Mouse (Mus musculus): ENCODE measurements around the gene Zfp423.

Zfp423 gene

DNA sequence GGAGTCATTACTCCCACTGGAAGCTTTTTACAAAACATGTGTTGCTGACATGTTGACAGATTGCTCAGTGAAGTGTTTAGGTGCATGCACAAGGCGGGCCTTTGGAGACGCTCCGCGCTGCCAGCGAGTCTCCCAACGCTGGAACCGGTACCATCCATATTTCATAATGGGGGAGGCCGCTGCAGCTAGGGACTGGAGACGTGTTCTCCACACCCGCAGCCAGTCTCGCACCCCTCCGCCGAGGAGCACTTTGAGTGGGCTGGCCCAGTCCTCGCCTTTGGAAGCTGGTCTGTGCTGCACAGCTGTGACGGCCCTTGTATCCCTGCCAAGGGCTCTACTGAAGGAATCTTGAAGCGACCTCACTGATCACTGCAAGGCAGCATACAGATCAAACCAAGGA, 122.5 kb downstream of the Zfp423 start:
- no peak for DNase-seq (ENCODE audit: low read depth, low spot score)

DNA sequence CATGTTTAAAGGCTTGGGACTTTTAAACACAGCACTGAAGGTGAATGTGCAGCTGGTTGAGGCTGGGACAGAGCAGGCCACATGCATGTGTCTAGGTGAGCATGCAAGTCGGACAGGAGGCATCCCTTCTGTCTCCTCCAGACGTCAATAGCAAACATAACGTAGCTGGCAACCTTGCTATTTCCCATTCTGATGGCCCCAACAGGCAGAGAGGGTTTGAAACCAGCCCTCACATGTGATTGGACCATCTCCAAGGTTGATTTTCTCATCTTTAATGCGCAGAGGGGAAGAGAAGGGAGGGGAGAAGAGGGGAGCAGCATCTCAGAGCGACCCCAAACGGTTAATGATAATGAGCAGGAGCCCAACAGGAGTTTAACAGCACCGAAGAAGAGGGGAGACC, 123.5 kb downstream of the Zfp423 start:
- no peak for DNase-seq (ENCODE audit: low read depth, low spot score)

DNA sequence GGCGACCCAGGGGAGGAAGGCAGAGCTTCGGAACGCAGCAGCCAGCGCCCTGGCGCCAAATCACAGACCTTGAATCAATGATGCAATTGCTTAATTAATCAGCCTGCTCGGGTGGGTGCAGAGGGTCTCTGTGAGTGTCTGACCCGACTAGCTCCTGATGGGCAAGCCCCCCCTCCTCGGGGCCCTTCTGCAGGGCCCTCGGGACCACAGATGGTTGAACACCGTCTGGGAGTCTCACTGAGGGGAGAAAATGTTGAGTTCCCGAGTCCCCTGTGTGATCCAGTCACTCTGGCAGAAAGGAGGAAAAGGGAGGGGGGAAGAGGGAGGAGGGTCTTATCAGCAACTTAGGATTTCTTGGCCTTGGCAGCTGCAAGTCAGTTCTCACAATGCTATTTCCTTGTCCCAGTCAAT, 124.0 kb downstream of the Zfp423 start:
- no peak for DNase-seq (ENCODE audit: low read depth, low spot score)

DNA sequence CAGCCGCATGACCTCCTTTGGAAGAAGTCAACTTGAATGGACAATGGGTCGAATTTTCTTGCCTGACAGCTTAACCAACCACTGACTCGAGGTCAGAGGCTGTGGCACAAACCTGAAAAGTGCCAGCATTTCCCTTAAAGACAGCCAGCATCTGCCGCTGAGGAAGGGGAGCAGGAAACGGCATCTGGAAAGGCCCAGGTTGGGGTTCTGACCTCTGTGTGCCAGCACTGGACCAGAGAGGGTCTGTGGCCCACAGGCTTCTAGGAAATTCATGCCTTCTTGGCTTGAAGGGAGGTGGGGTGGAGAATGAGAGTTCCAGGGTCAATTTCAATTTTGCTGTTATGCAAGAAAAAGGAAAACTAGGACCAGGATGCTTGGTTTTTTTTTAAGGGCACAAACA, 124.7 kb downstream of the Zfp423 start:
- DNase-seq (ENCODE audit: low read depth, low spot score), result no peak

DNA sequence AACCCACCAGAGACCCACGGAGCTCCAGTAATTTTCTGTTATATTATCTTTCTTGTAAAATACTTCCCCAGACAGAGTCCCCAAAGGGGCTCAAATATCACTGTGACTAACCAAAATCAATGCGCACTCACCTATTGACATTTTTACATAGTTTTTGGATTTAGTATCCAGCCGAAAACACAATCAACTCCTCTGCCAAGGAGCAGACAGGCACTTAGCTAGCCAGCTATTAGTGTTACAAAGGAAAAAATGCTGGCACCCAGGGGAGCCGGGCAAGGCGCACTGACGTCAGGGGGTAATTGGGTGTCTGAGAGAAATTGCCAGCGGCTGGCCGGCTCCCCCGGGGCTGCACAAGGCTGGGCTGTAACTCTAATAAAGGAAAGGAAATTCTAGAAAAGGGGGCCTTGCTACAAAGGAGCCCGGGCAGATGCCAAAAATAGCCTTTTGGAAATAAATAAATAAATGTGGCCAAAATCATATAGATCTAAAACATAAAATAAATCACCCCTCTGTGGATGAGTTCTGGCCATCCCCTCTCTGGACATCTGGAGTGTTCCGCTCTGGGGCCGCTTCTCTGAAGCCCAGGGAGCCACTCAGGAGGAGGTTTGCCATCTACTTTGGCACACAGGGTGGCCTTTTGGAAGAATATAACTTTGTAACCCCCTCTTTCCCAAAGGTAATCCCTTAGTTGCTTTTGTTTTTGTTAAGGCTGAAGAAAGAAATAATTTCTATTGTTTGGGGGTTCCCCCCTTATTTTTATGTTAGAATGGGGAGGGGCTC, 125.4 kb downstream of the Zfp423 start:
- DNase-seq (ENCODE audit: low read depth, low spot score), result no peak

DNA sequence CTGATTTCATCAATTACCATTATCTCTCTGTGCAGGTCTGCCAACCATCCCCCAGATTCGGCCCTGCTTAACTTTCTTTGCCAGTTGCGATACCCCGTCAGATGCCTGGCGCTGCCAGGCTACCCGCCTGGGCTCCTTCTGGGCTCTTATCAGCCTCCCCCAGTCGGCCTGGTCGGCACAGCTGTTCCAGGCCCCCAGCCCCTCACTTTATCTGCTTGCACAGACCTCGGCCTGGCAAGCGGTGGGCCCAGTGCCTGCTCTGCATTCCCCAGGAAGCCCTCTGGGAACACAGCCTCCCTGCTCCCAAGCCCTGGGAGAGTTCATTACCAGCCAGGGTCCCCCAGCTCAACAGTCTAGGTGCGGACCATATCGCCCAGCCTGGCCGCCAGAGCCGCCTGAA, 126.1 kb downstream of the Zfp423 start:
- DNase-seq (ENCODE audit: low read depth, low spot score), result no peak

DNA sequence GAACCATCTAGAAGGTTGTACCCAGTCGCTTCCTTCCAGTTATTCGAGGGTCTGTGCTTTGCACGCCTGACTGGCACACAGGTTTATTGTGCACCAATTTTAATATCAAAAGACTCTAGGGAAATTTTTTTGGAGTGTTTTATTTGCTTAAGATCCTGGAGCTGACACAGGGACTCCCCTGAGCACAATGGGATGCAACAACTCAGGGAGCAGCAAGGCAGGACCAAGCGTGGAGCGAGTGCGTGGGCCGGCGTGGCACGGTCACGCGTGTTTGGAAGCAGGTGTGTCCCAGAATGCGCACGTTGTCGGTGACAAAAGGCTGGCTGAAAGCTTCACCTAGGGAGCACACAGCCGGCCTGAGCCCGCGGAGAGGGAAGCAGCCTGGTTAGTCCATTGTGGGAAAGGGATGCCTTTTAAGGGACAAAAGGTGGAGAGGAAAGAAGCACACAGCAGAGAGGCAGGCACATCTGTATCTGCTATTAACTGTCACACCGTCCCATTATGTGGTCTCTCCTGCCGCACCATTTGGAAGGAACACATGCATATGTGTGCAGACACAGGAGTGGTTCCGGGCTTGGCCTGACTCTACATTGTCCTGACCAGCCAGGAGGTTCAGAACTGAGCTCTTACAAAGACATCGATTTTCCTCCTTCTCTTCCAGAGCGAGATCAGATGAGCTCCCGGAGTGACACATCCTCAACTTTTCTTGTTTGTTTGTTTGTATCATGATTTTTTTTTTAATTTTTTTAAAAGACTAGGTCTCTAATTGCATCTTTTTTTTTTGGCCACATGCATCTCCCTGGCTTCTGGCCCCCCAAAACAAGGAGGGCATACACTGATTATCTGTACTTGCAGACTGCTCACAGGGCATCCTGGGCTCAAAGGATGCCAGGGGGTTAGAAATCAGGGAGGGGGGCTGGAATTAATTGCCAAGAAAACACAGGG, 126.7 kb downstream of the Zfp423 start:
- DNase-seq (ENCODE audit: low read depth, low spot score), result no peak

DNA sequence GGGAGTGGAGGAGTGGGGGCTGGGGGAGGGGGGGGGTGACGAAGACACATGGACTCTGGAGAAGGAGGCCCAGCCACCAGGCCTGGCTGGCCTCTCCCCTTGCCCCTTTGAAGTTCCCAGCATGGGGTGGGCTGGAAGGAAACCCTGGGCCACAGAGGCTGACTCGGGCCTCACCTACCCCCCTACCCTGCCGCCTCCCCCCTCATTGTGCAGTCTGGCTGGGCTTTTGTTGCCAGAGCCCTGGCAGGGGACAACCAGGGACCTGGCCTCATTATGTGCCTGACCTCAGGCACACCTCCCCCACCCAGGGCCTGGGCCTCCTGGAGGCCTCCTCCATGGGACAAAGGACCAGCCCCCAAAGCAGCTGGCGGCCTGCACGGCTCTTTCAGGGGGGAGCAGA, 127.8 kb downstream of the Zfp423 start:
- DNase-seq (ENCODE audit: low read depth, low spot score), result no peak

DNA sequence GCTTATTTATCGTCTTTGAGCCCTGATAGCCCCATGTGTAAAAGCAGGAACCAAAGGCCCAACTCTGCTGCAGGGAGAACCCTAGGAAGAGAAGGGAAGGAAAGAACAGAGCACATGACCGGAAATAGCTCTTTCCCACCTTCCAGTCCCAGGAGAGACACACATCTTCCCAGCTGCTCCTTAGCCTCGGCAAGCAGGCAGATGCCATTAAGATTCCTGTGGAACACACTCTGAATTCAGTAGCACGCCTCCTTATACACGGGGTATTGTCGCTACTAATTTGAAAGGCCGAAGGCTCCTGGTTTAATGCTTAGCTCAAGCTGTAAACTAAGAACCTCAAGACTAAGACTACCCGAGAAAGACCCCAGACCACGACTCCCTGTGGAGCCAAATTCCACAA, 128.3 kb downstream of the Zfp423 start:
- DNase-seq (ENCODE audit: low read depth, low spot score), result no peak

DNA sequence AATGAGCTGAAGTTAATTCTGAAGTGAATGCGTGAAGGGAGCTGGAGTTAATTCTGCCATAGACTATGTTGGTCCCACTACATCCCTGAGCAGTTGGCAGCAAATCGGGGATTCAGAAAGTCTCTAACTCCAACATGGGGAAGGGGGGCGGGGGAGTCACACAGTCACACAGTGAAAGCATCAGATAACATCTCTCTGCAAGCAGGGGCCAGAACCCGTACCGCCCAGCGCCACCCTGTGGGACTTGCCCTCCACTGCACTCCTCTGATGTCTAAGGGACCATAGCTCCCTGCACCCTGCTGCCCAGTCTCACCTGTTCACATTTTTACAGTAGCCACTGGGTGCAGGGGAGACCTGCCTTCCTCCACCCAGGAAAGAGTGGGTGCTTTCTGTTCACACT, 129.2 kb downstream of the Zfp423 start:
- no peak for DNase-seq (ENCODE audit: low read depth, low spot score)

DNA sequence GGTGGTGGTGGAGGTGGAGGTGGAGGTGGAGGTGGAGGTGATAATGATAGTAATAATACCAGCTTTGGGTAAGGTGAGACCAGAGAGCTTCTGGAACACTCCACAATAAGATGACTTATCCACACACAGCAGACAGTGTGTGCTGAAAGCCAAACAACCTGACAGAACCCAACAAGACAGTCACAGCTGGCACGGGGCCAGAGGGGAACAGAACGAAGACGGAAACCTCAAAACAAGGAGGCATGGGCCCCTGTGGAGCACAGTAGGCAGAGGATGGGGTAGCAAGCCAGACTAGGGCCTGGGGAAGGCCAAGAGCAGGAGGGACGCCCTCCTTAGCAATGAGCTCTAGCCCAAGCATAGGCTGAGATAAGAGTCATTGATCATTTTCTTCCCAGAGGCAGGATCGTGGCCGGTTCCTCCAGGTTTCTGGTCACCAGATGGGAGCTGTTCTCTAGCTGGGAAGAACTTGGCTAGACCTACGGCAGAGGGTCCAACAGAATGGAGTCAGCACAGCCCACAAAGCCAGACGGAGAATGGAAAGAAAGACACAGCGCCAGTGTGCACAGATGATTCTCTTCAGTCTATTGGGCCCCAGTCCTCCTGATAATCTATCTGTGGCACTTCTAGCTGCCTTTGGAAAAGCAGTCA, 133.3 kb downstream of the Zfp423 start:
- DNase-seq (ENCODE audit: low read depth, low spot score), result no peak

DNA sequence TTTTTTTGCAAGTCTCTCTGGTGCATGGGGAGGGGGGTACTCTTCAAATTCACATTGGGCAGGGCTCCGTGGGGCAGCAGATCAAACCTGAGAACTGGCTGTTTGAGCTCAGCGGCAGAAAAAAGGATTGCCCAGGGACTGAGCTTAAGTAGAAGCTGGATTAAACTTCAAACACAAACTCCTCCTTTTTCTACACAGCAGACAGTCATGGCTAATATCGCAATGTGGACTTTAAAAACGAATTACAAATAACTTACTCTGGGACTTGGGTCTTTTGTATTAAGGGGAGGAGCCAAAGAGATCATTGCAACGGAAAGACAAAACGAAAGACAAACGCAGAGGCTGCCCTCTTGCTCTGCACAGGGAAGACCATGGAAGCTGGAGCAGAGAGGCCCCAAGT, 136.2 kb downstream of the Zfp423 start:
- no peak for DNase-seq (ENCODE audit: low read depth, low spot score)

DNA sequence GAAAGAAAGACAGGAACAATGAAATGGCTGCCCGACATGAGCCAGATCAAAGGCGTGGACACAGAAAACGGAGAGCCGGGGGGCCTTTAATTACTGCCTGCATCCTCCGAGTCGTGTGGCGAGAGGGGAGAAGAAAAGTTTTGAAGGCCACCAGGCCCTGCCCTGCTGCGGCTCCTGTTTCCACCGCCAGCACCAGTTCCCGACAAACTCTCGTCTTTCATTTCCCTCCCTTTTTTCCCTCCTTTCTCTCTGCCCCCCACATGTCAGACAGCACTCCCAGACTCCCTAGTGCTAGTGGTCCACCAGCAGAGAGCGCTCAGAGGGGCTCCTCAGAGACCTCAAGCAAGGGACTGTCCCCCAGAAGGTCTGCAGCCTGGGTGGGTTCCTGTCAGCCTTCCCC, 136.7 kb downstream of the Zfp423 start:
- DNase-seq (ENCODE audit: low read depth, low spot score), result no peak

DNA sequence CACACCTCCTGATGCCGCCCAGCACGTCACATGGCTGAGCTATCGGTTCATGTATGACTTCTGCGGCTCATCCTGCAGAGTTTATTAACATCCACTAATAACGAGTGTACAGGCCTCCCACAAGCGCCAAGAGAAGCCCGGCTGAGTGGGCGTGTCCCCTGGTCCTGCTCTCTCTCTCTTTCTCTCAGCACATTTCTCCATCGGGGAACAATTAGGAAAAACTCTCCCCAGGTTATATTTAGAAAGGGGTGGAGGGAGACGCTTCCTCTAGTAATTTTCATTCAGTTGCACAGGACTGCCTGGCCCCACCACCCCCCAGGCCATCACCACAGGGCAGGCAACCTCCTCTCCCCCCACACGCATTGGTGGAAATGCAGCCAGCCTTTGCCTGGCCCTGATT, 137.2 kb downstream of the Zfp423 start:
- no peak for DNase-seq (ENCODE audit: low read depth, low spot score)

DNA sequence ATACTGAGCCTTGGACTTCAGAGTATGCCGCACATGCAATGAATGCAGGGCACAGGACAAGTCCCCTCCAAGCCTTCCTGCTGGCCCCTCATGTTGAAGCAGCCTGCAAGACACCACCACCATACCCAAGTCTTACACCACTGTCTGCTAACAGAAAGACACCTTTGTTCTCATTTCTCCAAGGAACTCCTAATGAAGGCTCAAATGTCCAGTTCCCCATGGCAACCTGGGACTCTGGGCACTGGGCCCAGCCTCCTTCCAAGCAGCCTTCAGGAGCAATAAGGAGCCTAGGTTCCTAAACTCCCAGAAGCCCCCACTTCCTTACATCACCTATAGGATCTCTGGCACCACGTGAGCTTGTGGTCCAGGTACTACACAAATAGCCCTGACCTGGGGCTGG, 137.7 kb downstream of the Zfp423 start:
- DNase-seq (ENCODE audit: low read depth, low spot score), result peak; percentile 28

DNA sequence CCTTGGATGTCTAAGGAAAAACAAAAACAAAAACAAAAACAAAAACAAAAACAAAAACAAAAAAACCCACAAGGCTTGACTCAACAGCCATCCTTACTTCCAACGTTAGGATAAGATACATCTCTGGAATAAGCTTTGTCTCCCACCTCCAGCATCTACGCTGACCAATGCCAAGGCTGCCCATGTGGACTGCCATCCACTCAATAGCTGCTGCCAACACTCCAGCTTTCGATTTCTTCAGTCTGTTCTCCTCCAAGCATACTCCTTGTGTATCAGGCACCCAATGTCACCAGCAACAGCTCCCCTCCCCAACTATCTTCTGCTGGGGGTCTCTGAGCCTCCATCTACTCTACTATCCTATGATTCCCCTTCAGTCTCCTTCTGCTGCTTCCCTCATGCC, 140.1 kb downstream of the Zfp423 start:
- no peak for DNase-seq (ENCODE audit: low read depth, low spot score)

DNA sequence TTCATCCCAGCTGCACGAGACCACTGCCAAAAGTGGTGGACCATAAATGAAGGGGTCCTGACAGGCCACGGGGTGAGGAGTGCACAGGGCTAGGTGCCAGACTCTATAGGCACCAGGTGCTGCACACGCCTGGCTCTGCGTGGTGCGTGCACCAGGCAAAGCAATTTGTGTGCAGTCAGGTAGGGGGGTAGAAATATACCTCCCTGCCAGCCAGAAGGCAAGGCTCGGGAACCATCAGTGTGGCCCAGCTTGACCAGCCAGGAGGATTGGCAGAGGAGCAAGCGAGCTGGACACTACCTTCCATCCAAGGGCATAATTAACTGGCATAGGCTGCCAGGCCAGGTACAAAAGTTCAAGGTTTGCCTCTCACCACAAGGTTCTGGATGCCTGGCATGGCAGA, 140.9 kb downstream of the Zfp423 start:
- DNase-seq (ENCODE audit: low read depth, low spot score), result no peak

DNA sequence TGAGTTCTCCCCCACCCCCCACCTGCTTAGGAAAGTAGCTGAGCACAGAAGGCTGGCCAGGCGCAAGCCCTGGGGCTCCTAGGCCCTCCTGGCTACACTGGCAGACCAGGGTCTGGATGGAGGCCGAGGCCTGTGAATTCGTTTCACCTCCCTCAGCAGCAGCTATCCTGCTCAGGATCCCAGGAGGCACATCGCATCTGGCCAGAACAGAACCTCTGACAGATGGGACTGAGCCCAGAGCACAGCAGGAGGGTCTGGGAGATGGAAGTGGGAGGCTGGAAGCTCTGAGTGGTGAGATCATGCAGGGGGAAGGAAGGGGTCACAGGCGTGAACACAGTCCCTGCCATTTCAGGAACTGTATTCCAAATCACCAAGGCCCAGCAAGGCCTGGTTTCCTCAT, 143.3 kb downstream of the Zfp423 start:
- no peak for DNase-seq (ENCODE audit: low read depth, low spot score)

DNA sequence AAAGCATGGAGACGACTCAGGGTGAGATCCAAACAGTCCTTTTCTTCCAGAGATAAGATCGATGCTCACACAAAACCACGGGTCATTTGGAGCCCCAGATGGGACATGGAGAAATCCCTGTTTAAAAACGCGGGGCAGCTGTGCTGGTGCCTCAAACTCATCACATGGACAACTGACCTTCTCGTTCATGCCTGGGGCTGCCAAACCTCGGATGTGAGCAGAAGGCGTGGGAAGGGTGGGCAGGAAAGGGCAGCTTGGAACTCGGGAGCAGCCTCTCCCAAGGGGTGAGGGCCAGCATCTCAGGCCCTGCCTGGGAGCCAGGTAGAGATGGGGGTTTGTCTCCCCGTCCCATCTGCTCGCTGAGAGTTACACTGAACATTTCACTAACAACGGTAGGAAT, 146.7 kb downstream of the Zfp423 start:
- no peak for DNase-seq (ENCODE audit: low read depth, low spot score)

DNA sequence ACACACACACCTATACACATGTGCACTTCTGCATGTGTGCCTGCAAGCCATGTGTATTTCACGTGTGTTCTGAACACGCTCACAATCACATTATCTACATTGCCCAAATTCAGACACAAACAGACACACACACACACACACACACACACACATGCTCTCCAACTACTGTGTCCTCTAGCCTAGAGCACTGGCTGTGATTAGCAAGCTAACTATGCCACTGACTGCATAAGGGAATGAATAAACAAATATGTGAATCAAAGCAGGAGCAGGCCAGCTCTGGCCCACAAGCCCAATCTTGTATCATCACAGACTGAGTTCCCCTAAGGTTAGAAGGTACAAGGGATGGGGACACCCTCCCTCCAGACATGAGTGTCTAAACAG, 147.3 kb downstream of the Zfp423 start:
- no peak for DNase-seq (ENCODE audit: low read depth, low spot score)

DNA sequence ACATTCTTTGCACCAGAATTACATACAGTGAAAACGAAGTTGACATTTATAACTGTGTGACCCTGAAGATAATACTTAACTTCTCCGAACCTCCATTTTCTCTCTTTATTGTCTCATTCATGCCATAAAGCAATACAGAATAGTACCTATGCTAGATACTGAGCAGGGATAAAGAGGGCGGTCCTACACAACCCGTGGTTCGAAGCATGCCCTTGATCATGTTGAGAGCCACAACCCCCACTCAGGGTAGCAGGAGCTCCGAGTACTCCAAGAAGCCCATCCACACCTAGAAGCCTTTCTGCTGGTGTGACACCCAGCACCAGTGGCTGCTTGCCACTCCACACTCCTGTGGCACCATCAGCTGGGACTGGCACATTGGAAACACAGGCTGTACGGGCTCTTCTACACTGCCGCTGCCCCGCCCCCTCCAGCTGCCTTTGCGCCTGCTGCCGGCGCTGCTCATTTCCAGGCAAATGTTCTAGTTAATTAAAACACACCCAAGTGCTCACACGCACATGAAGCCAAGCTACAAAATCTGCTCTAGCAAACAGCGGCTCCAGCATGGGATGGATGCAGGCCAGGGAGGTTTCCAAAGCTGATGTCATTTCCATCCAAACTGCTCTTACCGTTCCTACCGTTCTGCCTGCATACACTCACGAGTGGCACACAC, 147.9 kb downstream of the Zfp423 start:
- no peak for DNase-seq (ENCODE audit: low read depth, low spot score)

DNA sequence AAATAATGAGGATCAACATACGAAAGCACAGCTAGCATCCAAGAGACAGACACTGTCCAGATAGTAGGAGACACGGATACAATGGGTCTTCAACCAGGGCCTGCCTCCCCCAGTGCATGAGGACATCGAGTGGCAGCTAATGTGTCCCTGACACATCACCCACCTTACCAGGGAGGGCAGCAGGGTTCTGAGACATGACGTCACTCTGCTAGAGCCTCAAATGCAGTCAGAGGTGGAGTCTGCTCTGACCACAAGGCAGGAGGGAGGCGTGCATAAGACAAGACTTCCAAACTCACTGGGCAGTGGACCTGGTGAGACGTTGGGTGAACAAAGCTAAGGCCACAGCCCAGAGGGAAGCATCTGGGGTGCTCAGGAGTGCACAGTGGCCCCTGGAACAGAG, 148.6 kb downstream of the Zfp423 start:
- no peak for DNase-seq (ENCODE audit: low read depth, low spot score)

Measured in 3T3-L1 (cell line).